Mouse (Mus musculus): ENCODE measurements at regions not wholly inside any gene's neighbourhood (a gene's known extent, or its start where the extent isn't known, plus 50 kb on each side); places are given as distances from the start of the nearest gene placed in this dataset.

DNA sequence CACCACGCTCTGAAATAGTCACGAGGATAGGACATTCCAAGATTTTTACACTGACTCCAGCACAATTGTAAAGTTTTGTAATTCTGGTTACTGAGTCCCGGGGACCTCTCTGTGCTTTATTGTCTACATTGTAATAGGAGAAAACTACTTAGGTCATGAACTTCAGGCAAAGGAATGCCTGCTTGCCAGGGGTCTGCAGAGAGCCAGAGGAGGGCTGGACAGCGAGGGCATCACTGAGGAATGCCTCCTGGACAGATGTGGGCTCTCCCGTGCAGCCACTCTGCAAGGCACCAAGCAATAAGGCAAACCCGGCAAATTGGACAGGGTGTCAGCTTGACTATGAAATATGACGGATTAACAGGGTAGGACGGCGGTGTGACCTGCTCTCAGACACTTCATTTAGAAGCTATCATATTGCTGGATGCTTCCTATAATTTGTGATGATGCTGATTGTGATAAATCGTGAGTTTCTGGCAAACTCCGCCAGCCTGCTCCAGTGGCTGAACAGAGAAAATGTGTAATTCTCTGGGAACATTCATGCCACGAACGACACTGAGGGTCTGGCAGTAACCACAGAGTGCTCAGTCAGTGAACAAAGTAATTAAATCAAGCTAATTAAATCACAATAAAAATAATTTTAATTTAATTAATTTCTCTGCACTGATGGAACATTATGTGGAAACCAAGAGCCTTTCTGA lies 747.7 kb upstream of the Car8 start:
- TF ChIP-seq CTCF (IDR thresholded peaks at IDR 0.05; ENCODE audit: control insufficient read depth, insufficient read depth, insufficient replicate concordance, low read depth, low read length) (no peak), POLR2A (IDR thresholded peaks at IDR 0.05; ENCODE audit: control insufficient read depth, low read depth, low read length) (no peak)

Measured in testis, adult 2 months (tissue).